Mouse (Mus musculus) heart, adult 10 weeks (tissue): Measurements from ENCODE around the gene Gm8138. TPM values are rescaled to one million over a fixed set of nuclear protein-coding genes. Genes with fewer than 3 reads are reported as not detected.

Source experiments
- polyA plus RNA-seq: library from polyadenylated mRNA; stranded (reverse); fragments of 350-450 nt; fragmentation: Illumina TruSeq; extraction: RNeasy Lipid Tissue Mini Kit (QIAGEN cat#74804); gene quantifications from one replicate; pipeline ENCODE4 v1.2.3, GENCODE M21; 2014; ENCODE audit warnings: low read depth, low replicate concordance

The Gm8138 gene
- polyA plus RNA-seq = not detected

DNA sequence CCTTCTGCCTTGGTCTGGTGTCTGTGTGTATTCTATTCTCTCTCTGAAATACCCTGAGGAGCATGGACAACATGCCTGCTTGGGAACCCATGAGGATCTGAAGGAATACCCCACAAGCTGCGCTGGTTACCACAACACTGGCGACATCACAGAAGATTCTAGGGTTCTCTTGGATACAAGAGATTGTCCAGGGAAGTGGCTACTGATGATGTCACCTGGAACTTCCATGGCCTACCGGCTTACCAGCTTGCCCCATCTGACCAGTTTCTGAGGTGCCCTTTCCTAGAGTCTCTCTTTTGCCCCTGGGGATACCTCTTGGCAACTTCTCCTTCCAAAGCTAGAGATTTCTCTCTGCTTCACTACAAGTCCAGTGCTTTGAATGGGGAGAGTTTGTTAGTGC lies at the start of gene Gm8138:
Gene Gm8138, minus strand, starts transcription at position 101 of the 400 bp plus-strand sequence.

Other genes starting within 250 kb of the Gm8138 start
- not detected for gene Gm7233, start 236.5 kb downstream of the Gm8138 start, polyA plus RNA-seq
- gene Gm8122, start 181.0 kb downstream of the Gm8138 start, polyA plus RNA-seq = not detected
- not detected for gene Gm8126, start 157.7 kb downstream of the Gm8138 start, polyA plus RNA-seq
- gene Gm9732, start 141.3 kb downstream of the Gm8138 start, polyA plus RNA-seq = not detected
- not detected for gene Gm8127, start 122.5 kb downstream of the Gm8138 start, polyA plus RNA-seq
- not detected for gene 1700001F09Rik, start 68.5 kb downstream of the Gm8138 start, polyA plus RNA-seq
- not detected for gene Gm5799, start 127.2 kb upstream of the Gm8138 start, polyA plus RNA-seq
- gene Gm17654, start 162.8 kb upstream of the Gm8138 start, polyA plus RNA-seq = not detected
- gene Gm10375, start 191.7 kb upstream of the Gm8138 start, polyA plus RNA-seq = not detected